ENCODE assay signal across 8 mouse cellular contexts in genomic region chrX:163760617-163761434, GRCm38 (mm10). TPM values are rescaled to one million over a fixed set of nuclear protein-coding genes. Genes with fewer than 3 reads are reported as not detected.
DNase-seq lines count a peak whose midpoint lies in the region; ATAC-seq and TF ChIP-seq lines count a peak whose summit lies in the region.

Rnf138rt1 (minus strand) TSS chrX:163761329.

- H3K9ac ChIP-seq in forebrain, embryonic 11.5 days (ENCODE audit: low read length) = no peak within 1 kb of the TSS; the same call in 1 of the 2 replicates
- H3K9ac ChIP-seq in hindbrain, embryonic 15.5 days = peak within 1 kb of the TSS; percentile 41
- no peak within 1 kb of the TSS for H3K9ac ChIP-seq in limb, embryonic 11.5 days (ENCODE audit: low read length)
- peak within 1 kb of the TSS; percentile 44 for H3K9ac ChIP-seq in midbrain, postnatal 0 days (replicated peaks; ENCODE audit: low read length, poor library complexity, severe bottlenecking)

- no peak within 1 kb of the TSS for H3K27ac ChIP-seq in forebrain, embryonic 11.5 days (ENCODE audit: low read depth, low read length)
- peak within 1 kb of the TSS; percentile 25; the same call in 1 of the 2 replicates for H3K27ac ChIP-seq in hindbrain, embryonic 15.5 days (replicated peaks)
- no peak within 1 kb of the TSS for H3K27ac ChIP-seq in limb, embryonic 11.5 days (replicated peaks; ENCODE audit: low read depth, low read length)
- no peak within 1 kb of the TSS for H3K27ac ChIP-seq in midbrain, postnatal 0 days (ENCODE audit: low read depth, low read length)

- no peaks in the 10 kb centered on the region for H3K4me1 ChIP-seq in forebrain, embryonic 11.5 days (replicated peaks; ENCODE audit: control insufficient read depth, insufficient read depth, low read length)
- H3K4me1 ChIP-seq in hindbrain, embryonic 15.5 days (replicated peaks) = no peaks in the 10 kb centered on the region
- no peaks in the 10 kb centered on the region for H3K4me1 ChIP-seq in limb, embryonic 11.5 days (ENCODE audit: control insufficient read depth, insufficient read depth, low read length)
- no peaks in the 10 kb centered on the region for H3K4me1 ChIP-seq in midbrain, postnatal 0 days (ENCODE audit: insufficient read depth, low read length)

- H3K4me3 ChIP-seq in forebrain, embryonic 11.5 days (ENCODE audit: low read depth, low read length) = peak within 1 kb of the TSS; percentile 34
- peak within 1 kb of the TSS; percentile 43 for H3K4me3 ChIP-seq in hindbrain, embryonic 15.5 days
- peak within 1 kb of the TSS; percentile 30 for H3K4me3 ChIP-seq in limb, embryonic 11.5 days (ENCODE audit: low read depth, low read length)
- H3K4me3 ChIP-seq in midbrain, postnatal 0 days (ENCODE audit: low read depth, low read length) = peak within 1 kb of the TSS; percentile 37

- no peaks in the 10 kb centered on the region for H3K36me3 ChIP-seq in forebrain, embryonic 11.5 days (ENCODE audit: control insufficient read depth, insufficient read depth, low read length)
- no peaks in the 10 kb centered on the region for H3K36me3 ChIP-seq in hindbrain, embryonic 15.5 days
- no peaks in the 10 kb centered on the region for H3K36me3 ChIP-seq in limb, embryonic 11.5 days (ENCODE audit: control insufficient read depth, insufficient read depth, low read length)
- H3K36me3 ChIP-seq in midbrain, postnatal 0 days (ENCODE audit: insufficient read depth, low read length) = no peaks in the 10 kb centered on the region

- H3K9me3 ChIP-seq in forebrain, embryonic 11.5 days (ENCODE audit: control insufficient read depth, low read length) = no peaks in the 10 kb centered on the region
- no peaks in the 10 kb centered on the region for H3K9me3 ChIP-seq in hindbrain, embryonic 15.5 days
- H3K9me3 ChIP-seq in limb, embryonic 11.5 days (ENCODE audit: control insufficient read depth, low read length) = no peaks in the 10 kb centered on the region
- H3K9me3 ChIP-seq in midbrain, postnatal 0 days (ENCODE audit: low read length) = no peaks in the 10 kb centered on the region

- WGBS in forebrain, embryonic 11.5 days = 27% methylated on average over 42 of the region's 42 CpGs
- 28% methylated on average over 42 of the region's 42 CpGs for WGBS in hindbrain, embryonic 15.5 days
- 30% methylated on average over 42 of the region's 42 CpGs for WGBS in limb, embryonic 11.5 days
- WGBS in midbrain, postnatal 0 days = 27% methylated on average over 42 of the region's 42 CpGs

- TF ChIP-seq CTCF in brain, embryonic 14.5 days (IDR thresholded peaks at IDR 0.05; ENCODE audit: borderline replicate concordance, extremely low read depth, insufficient read depth, insufficient read length) = no peak
- no peak for TF ChIP-seq CTCF in midbrain, postnatal 0 days (IDR thresholded peaks at IDR 0.05)

- H3K4me2 ChIP-seq in forebrain, embryonic 11.5 days (ENCODE audit: low read depth, low read length, severe bottlenecking) = peak within 1 kb of the TSS; percentile 55
- H3K4me2 ChIP-seq in hindbrain, embryonic 15.5 days = peak within 1 kb of the TSS; percentile 63
- peak within 1 kb of the TSS; percentile 71 for H3K4me2 ChIP-seq in limb, embryonic 11.5 days (ENCODE audit: low read depth, severe bottlenecking)
- H3K4me2 ChIP-seq in midbrain, postnatal 0 days (ENCODE audit: low read depth, low read length, poor library complexity, severe bottlenecking) = peak within 1 kb of the TSS; percentile 51

- ATAC-seq in forebrain, embryonic 11.5 days (replicated peaks; ENCODE audit: low FRiP score) = peak; percentile 89
- ATAC-seq in hindbrain, embryonic 15.5 days (ENCODE audit: low FRiP score, low read depth) = peak; percentile 91
- 0 out of 2 replicates have a peak, but pooled peaks have one; percentile 78 for ATAC-seq in limb, embryonic 11.5 days (ENCODE audit: insufficient number of reproducible peaks, low FRiP score, low TSS enrichment, low read depth)
- peak; percentile 84 for ATAC-seq in midbrain, postnatal 0 days (ENCODE audit: low FRiP score)
- ATAC-seq in monocyte, adult 5-6 weeks (replicated peaks; ENCODE audit: insufficient number of reproducible peaks, low FRiP score, low TSS enrichment, poor library complexity, severe bottlenecking) = no peak

- peak; percentile 0 for DNase-seq in gastrocnemius, adult 18-20 months (ENCODE audit: low spot score)
- no peak for DNase-seq in gastrocnemius, postnatal 25 days
- peak; percentile 69 for DNase-seq in brain, embryonic 14.5 days (ENCODE audit: low read depth)
- peak; percentile 57 for DNase-seq in forebrain, embryonic 11.5 days (ENCODE audit: low spot score)
- DNase-seq in limb, embryonic 11.5 days (ENCODE audit: low spot score) = peak; percentile 56
- DNase-seq in midbrain, postnatal 0 days (ENCODE audit: low spot score) = peak; percentile 71

- peaks cover 9% of the 10 kb centered on the region for H3K27me3 ChIP-seq in forebrain, embryonic 11.5 days (ENCODE audit: control insufficient read depth, insufficient read depth, low read length)
- peaks cover 13% of the 10 kb centered on the region; the same call in 1 of the 2 replicates for H3K27me3 ChIP-seq in hindbrain, embryonic 15.5 days
- peaks cover 17% of the 10 kb centered on the region for H3K27me3 ChIP-seq in limb, embryonic 11.5 days (ENCODE audit: control insufficient read depth, insufficient read depth, low read length)
- no peaks in the 10 kb centered on the region; the same call in 1 of the 2 replicates for H3K27me3 ChIP-seq in midbrain, postnatal 0 days (ENCODE audit: insufficient read depth, low read length)

- TF ChIP-seq POLR2A in brain, embryonic 14.5 days (IDR thresholded peaks at IDR 0.05; ENCODE audit: borderline replicate concordance, extremely low read depth, insufficient read depth, insufficient read length, poor library complexity, severe bottlenecking) = no peak

RNA-seq across cellular contexts. Expression of gene Rnf138rt1, which starts in this region (rescaled TPM):
- total RNA-seq in gastrocnemius, adult 18-20 months (2021) = not detected
- total RNA-seq in gastrocnemius, postnatal 25 days (2021) = not detected
- polyA plus RNA-seq in brain, embryonic 14.5 days (2012; rRNA removed) = 2.4 and 2.7 TPM in 2 replicates
- 0.47 and 0.68 TPM in 2 replicates for polyA plus RNA-seq in forebrain, embryonic 11.5 days (2014; fragmentation: Nextera tagmentation; extraction: Ambion mirVana)
- polyA plus RNA-seq in hindbrain, embryonic 15.5 days (2015; fragmentation: Nextera tagmentation; extraction: Ambion mirVana) = 4.0 and 4.1 TPM in 2 replicates
- polyA plus RNA-seq in limb, embryonic 11.5 days (2014; fragmentation: Nextera tagmentation; extraction: Ambion mirVana) = not detected in 2 replicates
- 5.0 and 7.5 TPM in 2 replicates for total RNA-seq in midbrain, postnatal 0 days (2014; rRNA removed)
- 7.0 and 12.9 TPM in 2 replicates for polyA plus RNA-seq in midbrain, postnatal 0 days (2015; fragmentation: Nextera tagmentation; extraction: Ambion mirVana)
- total RNA-seq in monocyte, adult 5-6 weeks (2017) = not detected in 3 replicates

Comparison
In these comparisons a context has a peak if more than half of its experiments do, and no peak if none do; other contexts are left out.
1. Peak in DNase-seq in gastrocnemius, adult 18-20 months; RNA of the gene not detected or under 1 TPM.
2. Peak in DNase-seq, ATAC-seq, H3K4me3 ChIP-seq and H3K4me2 ChIP-seq in forebrain, embryonic 11.5 days; RNA of the gene not detected or under 1 TPM.
3. Peak in DNase-seq, ATAC-seq, H3K4me3 ChIP-seq and H3K4me2 ChIP-seq in limb, embryonic 11.5 days; RNA of the gene not detected or under 1 TPM.
4. H3K9ac ChIP-seq: peak in hindbrain, embryonic 15.5 days (single experiment) and midbrain, postnatal 0 days (single experiment); none in forebrain, embryonic 11.5 days (single experiment) and limb, embryonic 11.5 days (single experiment).
5. Peak in every context shown above with its lines, with median percentiles within 50 percentile points of each other: H3K4me2 ChIP-seq and H3K4me3 ChIP-seq.